Mouse (Mus musculus) embryonic facial prominence, embryonic 12.5 days (tissue): ENCODE measurements around the gene Slc25a10. TPM values are rescaled to one million over a fixed set of nuclear protein-coding genes. Genes with fewer than 3 reads are reported as not detected.

Experiments
- ATAC-seq: fragments of 200-750 bp; cut with Nextera tagmentation; 2 replicates; pipeline ENCODE4 v1.8.0; 2017; ENCODE audit not compliant: insufficient number of reproducible peaks, insufficient read depth, low FRiP score, low TSS enrichment
- H3K27ac ChIP-seq: fragments of 300-500 bp; sonication (generic); 2 replicates; pipeline ENCODE4 v1.5.1; 2016; ENCODE audit warnings: mild to moderate bottlenecking
- H3K27me3 ChIP-seq: fragments of 300-500 bp; sonication (generic); 2 replicates; pipeline ENCODE4 v1.6.1; 2016; ENCODE audit warnings: mild to moderate bottlenecking, moderate library complexity
- H3K36me3 ChIP-seq: fragments of 300-500 bp; sonication (generic); 2 replicates; pipeline ENCODE4 v1.6.1; 2016; ENCODE audit warnings: mild to moderate bottlenecking
- H3K4me1 ChIP-seq: fragments of 300-500 bp; sonication (generic); 2 replicates; pipeline ENCODE4 v1.6.1; 2016
- H3K4me2 ChIP-seq: fragments of 300-500 bp; sonication (generic); replicated peaks from 2 replicates; pipeline ENCODE4 v1.6.1; 2016; ENCODE audit warnings: mild to moderate bottlenecking, moderate library complexity
- H3K4me3 ChIP-seq: fragments of 300-500 bp; sonication (generic); 2 replicates; pipeline ENCODE4 v1.5.1; 2016; ENCODE audit warnings: mild to moderate bottlenecking
- H3K9ac ChIP-seq: fragments of 300-500 bp; sonication (generic); 2 replicates; pipeline ENCODE4 v1.6.1; 2016; ENCODE audit warnings: mild to moderate bottlenecking, moderate library complexity
- H3K9me3 ChIP-seq: fragments of 300-500 bp; sonication (generic); 2 replicates; pipeline ENCODE4 v1.6.1; 2016; ENCODE audit warnings: mild to moderate bottlenecking, moderate library complexity
- WGBS: fragments of 180-500 bp; shearing (Covaris S2); methylation state at CpG from one replicate; pipeline ENCODE4 v1.1.7; 2016; 5-methylcytosine and 5-hydroxymethylcytosine counted together
- polyA plus RNA-seq: library from polyadenylated mRNA; unstranded; fragments of >200 nt; fragmentation: Nextera tagmentation; extraction: Ambion mirVana; gene quantifications from 2 replicates; pipeline ENCODE4 v1.2.1, GENCODE M21; 2016

The Slc25a10 gene
- polyA plus RNA-seq, 1 experiment from 2014 or later, result 52.6 TPM

GRCm38 (mm10) chr11:120547469-120547868 lies 55.8 kb downstream of the Slc25a10 start:
- no peak for ATAC-seq
- H3K27ac ChIP-seq, result no peak overlapping the region
- no peak overlapping the region for H3K4me3 ChIP-seq
- no peak overlapping the region for H3K9ac ChIP-seq
- H3K36me3 ChIP-seq, result peaks cover 24% of the 10 kb centered on the region
- H3K4me2 ChIP-seq, result no peak overlapping the region
- no peaks in the 10 kb centered on the region for H3K27me3 ChIP-seq
- WGBS, result 60% methylated on average over 2 of the region's 2 CpGs
- H3K9me3 ChIP-seq, result no peaks in the 10 kb centered on the region
- H3K4me1 ChIP-seq, result peaks cover 23% of the 10 kb centered on the region

GRCm38 (mm10) chr11:120548214-120548613 lies 56.6 kb downstream of the Slc25a10 start:
- Histone ChIP-seq H3K27ac (no peak overlapping the region), H3K9ac (peak overlapping the region; percentile 98; the same call in 1 of the 2 replicates), H3K4me1 (peaks cover 23% of the 10 kb centered on the region), H3K4me3 (peak overlapping the region; percentile 99), H3K4me2 (peak overlapping the region; percentile 92), H3K27me3 (no peaks in the 10 kb centered on the region), H3K36me3 (peaks cover 17% of the 10 kb centered on the region), H3K9me3 (no peaks in the 10 kb centered on the region)
- WGBS, result 80% methylated on average over 3 of the region's 3 CpGs
- no peak for ATAC-seq

- Histone ChIP-seq H3K9me3 (no peaks in the 10 kb centered on the region), H3K4me1 (peaks cover 23% of the 10 kb centered on the region), H3K9ac (peak overlapping the region; percentile 98), H3K4me2 (peak overlapping the region; percentile 92), H3K36me3 (peaks cover 11% of the 10 kb centered on the region), H3K27ac (peak overlapping the region; percentile 90), H3K27me3 (no peaks in the 10 kb centered on the region), H3K4me3 (peak overlapping the region; percentile 99)
- no peak for ATAC-seq
- 26% methylated on average over 7 of the region's 7 CpGs for WGBS
These were observed 57.1 kb downstream of the Slc25a10 start for GRCm38 (mm10) chr11:120548786-120549167.

Other genes starting within 250 kb of the Slc25a10 start
- 3,148 and 3,183 TPM in 2 replicates for gene Actg1, start 143.3 kb upstream of the Slc25a10 start, polyA plus RNA-seq
- gene Fscn2, start 130.3 kb upstream of the Slc25a10 start, polyA plus RNA-seq, result 0.61 and 0.78 TPM in 2 replicates
- gene Faap100, start 113.1 kb upstream of the Slc25a10 start, polyA plus RNA-seq, result 44.6 and 48.3 TPM in 2 replicates
- 48.8 and 52.9 TPM in 2 replicates for gene Nploc4, start 54.1 kb upstream of the Slc25a10 start, polyA plus RNA-seq
- gene Tspan10, start 49.2 kb upstream of the Slc25a10 start, polyA plus RNA-seq, result 2.1 and 3.6 TPM in 2 replicates
- gene Pde6g, start 38.3 kb upstream of the Slc25a10 start, polyA plus RNA-seq, result 0.28 TPM in 1 of 2 replicates, not detected in the other
- gene Oxld1, start 33.8 kb upstream of the Slc25a10 start, polyA plus RNA-seq, result 11.2 and 12.0 TPM in 2 replicates
- gene Ccdc137, start 33.7 kb upstream of the Slc25a10 start, polyA plus RNA-seq, result 41.8 and 42.2 TPM in 2 replicates
- 62.9 and 64.2 TPM in 2 replicates for gene Arl16, start 24.2 kb upstream of the Slc25a10 start, polyA plus RNA-seq
- 126 and 128 TPM in 2 replicates for gene Mrpl12, start 7.2 kb upstream of the Slc25a10 start, polyA plus RNA-seq
- gene Gcgr, start 38.9 kb downstream of the Slc25a10 start, polyA plus RNA-seq, result 1.7 and 2.1 TPM in 2 replicates
- gene Mcrip1, start 57.9 kb downstream of the Slc25a10 start, polyA plus RNA-seq, result 234 and 242 TPM in 2 replicates
- 0.36 TPM in 1 of 2 replicates, not detected in the other for gene Ppp1r27, start 59.3 kb downstream of the Slc25a10 start, polyA plus RNA-seq
- 622 and 637 TPM in 2 replicates for gene P4hb, start 81.4 kb downstream of the Slc25a10 start, polyA plus RNA-seq
- 561 and 568 TPM in 2 replicates for gene Arhgdia, start 89.8 kb downstream of the Slc25a10 start, polyA plus RNA-seq
- 683 and 688 TPM in 2 replicates for gene Alyref, start 106.5 kb downstream of the Slc25a10 start, polyA plus RNA-seq
- 191 and 198 TPM in 2 replicates for gene Anapc11, start 106.6 kb downstream of the Slc25a10 start, polyA plus RNA-seq
- 0.99 TPM in 1 of 2 replicates, not detected in the other for gene Npb, start 116.6 kb downstream of the Slc25a10 start, polyA plus RNA-seq
- 143 and 147 TPM in 2 replicates for gene Pcyt2, start 126.1 kb downstream of the Slc25a10 start, polyA plus RNA-seq
- 29.7 and 30.4 TPM in 2 replicates for gene Sirt7, start 133.4 kb downstream of the Slc25a10 start, polyA plus RNA-seq
- 33.6 and 34.8 TPM in 2 replicates for gene Mafg, start 141.8 kb downstream of the Slc25a10 start, polyA plus RNA-seq
- 25.3 and 26.5 TPM in 2 replicates for gene Pycr1, start 151.9 kb downstream of the Slc25a10 start, polyA plus RNA-seq
- 0.47 TPM in 1 of 2 replicates, not detected in the other for gene Myadml2, start 156.3 kb downstream of the Slc25a10 start, polyA plus RNA-seq
- 5.1 and 6.3 TPM in 2 replicates for gene Notum, start 169.3 kb downstream of the Slc25a10 start, polyA plus RNA-seq
- gene Aspscr1, start 181.1 kb downstream of the Slc25a10 start, polyA plus RNA-seq, result 131 and 139 TPM in 2 replicates
- gene Cenpx, start 221.9 kb downstream of the Slc25a10 start, polyA plus RNA-seq, result 131 TPM in 2 replicates
- gene Lrrc45, start 222.1 kb downstream of the Slc25a10 start, polyA plus RNA-seq, result 77.5 and 83.7 TPM in 2 replicates
- gene Rac3, start 229.6 kb downstream of the Slc25a10 start, polyA plus RNA-seq, result 59.7 and 62.8 TPM in 2 replicates
- gene Dcxr, start 235.4 kb downstream of the Slc25a10 start, polyA plus RNA-seq, result 11.5 and 12.3 TPM in 2 replicates
- 5.9 and 6.1 TPM in 2 replicates for gene Cbr2, start 240.3 kb downstream of the Slc25a10 start, polyA plus RNA-seq